Mouse (Mus musculus) spleen, adult 2 months (tissue): ENCODE results near the gene Cep290.

Source experiments
- CTCF ChIP-seq: fragments of 200-500 bp; IDR thresholded peaks from 2 replicates; pipeline ENCODE4 v1.5.1; 2011; ENCODE audit warnings: mild to moderate bottlenecking, inconsistent platforms; ENCODE audit not compliant: insufficient read depth, insufficient read length, insufficient replicate concordance; ENCODE audit errors: extremely low read depth
- POLR2A ChIP-seq: fragments of 200-500 bp; IDR thresholded peaks from 2 replicates; pipeline ENCODE4 v1.6.1; 2011; ENCODE audit warnings: low read depth, low read length, inconsistent platforms

DNA sequence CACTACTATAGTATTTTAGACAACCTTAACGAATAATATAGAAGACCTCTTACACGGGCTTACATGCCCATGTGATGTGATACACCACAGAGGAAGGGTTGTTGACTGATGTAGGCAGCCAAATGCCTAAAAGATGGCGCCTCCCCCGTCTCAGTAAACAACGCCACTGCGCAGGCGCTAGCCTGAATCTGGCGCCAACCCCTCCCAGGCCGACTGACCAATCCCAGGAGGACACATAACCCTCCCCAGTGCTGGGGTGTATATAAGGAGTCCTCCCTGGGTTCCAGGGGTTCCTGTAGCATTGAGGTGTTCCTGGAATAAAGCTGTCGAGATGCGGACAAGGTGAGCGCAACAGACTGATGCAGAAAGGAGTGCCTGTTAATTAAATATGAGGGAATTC is 132.7 kb downstream of the Cep290 start:
- TF ChIP-seq POLR2A (no peak), CTCF (no peak)
